Mouse (Mus musculus) liver, embryonic 12.5 days (tissue): ENCODE data around the gene Rpl22. TPM values are rescaled to one million over a fixed set of nuclear protein-coding genes. Genes with fewer than 3 reads are reported as not detected.
A peak's percentile ranks its signal among the peaks of the same experiment; 100 is the strongest.

Source experiments
- ATAC-seq: fragments of 200-750 bp; cut with Nextera tagmentation; 2 replicates; pipeline ENCODE4 v1.8.0; 2017; ENCODE audit warnings: moderate number of reproducible peaks, mild to moderate bottlenecking, moderate library complexity
- H3K27ac ChIP-seq: fragments of 300-500 bp; sonication (generic); 2 replicates; pipeline ENCODE4 v1.5.1; 2016; ENCODE audit warnings: mild to moderate bottlenecking
- H3K27me3 ChIP-seq: fragments of 300-500 bp; sonication (generic); replicated peaks from 2 replicates; pipeline ENCODE4 v1.6.1; 2016; ENCODE audit warnings: mild to moderate bottlenecking, moderate library complexity
- H3K36me3 ChIP-seq: fragments of 300-500 bp; sonication (generic); 2 replicates; pipeline ENCODE4 v1.6.1; 2016; ENCODE audit warnings: mild to moderate bottlenecking, moderate library complexity
- H3K4me1 ChIP-seq: fragments of 300-500 bp; sonication (generic); 2 replicates; pipeline ENCODE4 v1.6.1; 2016
- H3K4me2 ChIP-seq: fragments of 300-500 bp; sonication (generic); 2 replicates; pipeline ENCODE4 v1.6.1; 2016; ENCODE audit warnings: mild to moderate bottlenecking, moderate library complexity
- H3K4me3 ChIP-seq: fragments of 300-500 bp; sonication (generic); 2 replicates; pipeline ENCODE4 v1.5.1; 2016; ENCODE audit warnings: mild to moderate bottlenecking, moderate library complexity
- H3K9ac ChIP-seq: fragments of 300-500 bp; sonication (generic); 2 replicates; pipeline ENCODE4 v1.6.1; 2016; ENCODE audit warnings: mild to moderate bottlenecking, moderate library complexity
- H3K9me3 ChIP-seq: fragments of 300-500 bp; sonication (generic); replicated peaks from 2 replicates; pipeline ENCODE4 v1.6.1; 2016; ENCODE audit warnings: mild to moderate bottlenecking, moderate library complexity
- WGBS: fragments of 180-500 bp; shearing (Covaris S2); methylation state at CpG from one replicate; pipeline ENCODE4 v1.1.7; 2016; ENCODE audit not compliant: insufficient replicate concordance; 5-methylcytosine and 5-hydroxymethylcytosine counted together
- polyA plus RNA-seq: library from polyadenylated mRNA; unstranded; fragments of >200 nt; fragmentation: Nextera tagmentation; extraction: Ambion mirVana; gene quantifications from 2 replicates; pipeline ENCODE4 v1.2.1, GENCODE M21; 2016

Gene Rpl22
- polyA plus RNA-seq, 1 experiment from 2014 or later, result 385 TPM

GRCm38 (mm10) chr4:152298836-152299235, 26.7 kb upstream of the Rpl22 start:
- WGBS, result 77% methylated on average over 14 of the region's 14 CpGs

GRCm38 (mm10) chr4:152300375-152300774, 25.2 kb upstream of the Rpl22 start:
- no peak for ATAC-seq
- H3K4me1 ChIP-seq, result peaks cover 26% of the 10 kb centered on the region
- H3K4me3 ChIP-seq, result no peak overlapping the region
- no peaks in the 10 kb centered on the region for H3K9me3 ChIP-seq
- H3K27me3 ChIP-seq, result no peaks in the 10 kb centered on the region
- no peak overlapping the region for H3K9ac ChIP-seq
- H3K27ac ChIP-seq, result no peak overlapping the region
- WGBS, result 79% methylated on average over 8 of the region's 8 CpGs
- peaks cover 63% of the 10 kb centered on the region for H3K36me3 ChIP-seq
- no peak overlapping the region for H3K4me2 ChIP-seq

More at GRCm38 (mm10) chr4:152298836-152299235, 26.7 kb upstream of the Rpl22 start:
- Histone ChIP-seq H3K27me3 (peaks cover 4% of the 10 kb centered on the region), H3K36me3 (peaks cover 47% of the 10 kb centered on the region), H3K9me3 (no peaks in the 10 kb centered on the region), H3K4me1 (peaks cover 31% of the 10 kb centered on the region), H3K4me2 (peak overlapping the region; percentile 91), H3K27ac (no peak overlapping the region), H3K9ac (peak overlapping the region; percentile 96), H3K4me3 (no peak overlapping the region)
- no peak for ATAC-seq

- H3K9ac ChIP-seq, result no peak overlapping the region
- no peak overlapping the region for H3K4me3 ChIP-seq
- no peak overlapping the region for H3K4me2 ChIP-seq
- peaks cover 67% of the 10 kb centered on the region for H3K36me3 ChIP-seq
- no peak for ATAC-seq
- no peaks in the 10 kb centered on the region for H3K9me3 ChIP-seq
- no peak overlapping the region for H3K27ac ChIP-seq
- peaks cover 15% of the 10 kb centered on the region for H3K4me1 ChIP-seq
- no peaks in the 10 kb centered on the region for H3K27me3 ChIP-seq
- WGBS, result 80% methylated on average over 11 of the region's 11 CpGs
Measured at GRCm38 (mm10) chr4:152302012-152302411, 23.5 kb upstream of the Rpl22 start.

- no peak for ATAC-seq
- no peaks in the 10 kb centered on the region for H3K9me3 ChIP-seq
- no peaks in the 10 kb centered on the region for H3K27me3 ChIP-seq
- H3K4me1 ChIP-seq, result peaks cover 9% of the 10 kb centered on the region
- H3K4me3 ChIP-seq, result no peak overlapping the region
- H3K9ac ChIP-seq, result no peak overlapping the region
- H3K4me2 ChIP-seq, result no peak overlapping the region
- no peak overlapping the region for H3K27ac ChIP-seq
- peaks cover 67% of the 10 kb centered on the region for H3K36me3 ChIP-seq
- 89% methylated on average over 10 of the region's 10 CpGs for WGBS
Measured at GRCm38 (mm10) chr4:152303172-152303571, 22.4 kb upstream of the Rpl22 start.

- Histone ChIP-seq H3K9me3 (no peaks in the 10 kb centered on the region), H3K9ac (no peak overlapping the region), H3K4me3 (no peak overlapping the region), H3K27me3 (peaks cover 10% of the 10 kb centered on the region), H3K4me2 (no peak overlapping the region), H3K4me1 (no peaks in the 10 kb centered on the region), H3K36me3 (peaks cover 69% of the 10 kb centered on the region), H3K27ac (no peak overlapping the region)
- WGBS, result 84% methylated on average over 6 of the region's 6 CpGs
- no peak for ATAC-seq
Measured at GRCm38 (mm10) chr4:152304685-152305084, 20.9 kb upstream of the Rpl22 start.

GRCm38 (mm10) chr4:152305991-152306390, 19.6 kb upstream of the Rpl22 start:
- peaks cover 56% of the 10 kb centered on the region for H3K36me3 ChIP-seq
- no peak for ATAC-seq
- no peak overlapping the region for H3K4me2 ChIP-seq
- H3K4me1 ChIP-seq, result no peaks in the 10 kb centered on the region
- 81% methylated on average over 6 of the region's 6 CpGs for WGBS
- H3K27ac ChIP-seq, result no peak overlapping the region
- H3K4me3 ChIP-seq, result no peak overlapping the region
- no peak overlapping the region for H3K9ac ChIP-seq
- peaks cover 23% of the 10 kb centered on the region for H3K27me3 ChIP-seq
- H3K9me3 ChIP-seq, result no peaks in the 10 kb centered on the region

- H3K27me3 ChIP-seq, result peaks cover 38% of the 10 kb centered on the region
- H3K9me3 ChIP-seq, result no peaks in the 10 kb centered on the region
- no peak overlapping the region for H3K4me2 ChIP-seq
- no peak overlapping the region for H3K4me3 ChIP-seq
- H3K36me3 ChIP-seq, result peaks cover 40% of the 10 kb centered on the region
- no peak for ATAC-seq
- H3K27ac ChIP-seq, result no peak overlapping the region
- 81% methylated on average over 9 of the region's 9 CpGs for WGBS
- H3K9ac ChIP-seq, result no peak overlapping the region
- peaks cover 8% of the 10 kb centered on the region for H3K4me1 ChIP-seq
Measured at GRCm38 (mm10) chr4:152307542-152307941, 18.0 kb upstream of the Rpl22 start.

GRCm38 (mm10) chr4:152312186-152312585, 13.4 kb upstream of the Rpl22 start:
- peak overlapping the region; percentile 37 for H3K4me3 ChIP-seq
- H3K9me3 ChIP-seq, result no peaks in the 10 kb centered on the region
- H3K36me3 ChIP-seq, result peaks cover 7% of the 10 kb centered on the region
- peaks cover 85% of the 10 kb centered on the region for H3K27me3 ChIP-seq
- peak overlapping the region; percentile 61 for H3K4me2 ChIP-seq
- no peak overlapping the region for H3K27ac ChIP-seq
- H3K9ac ChIP-seq, result no peak overlapping the region
- peaks cover 25% of the 10 kb centered on the region for H3K4me1 ChIP-seq
- peak; percentile 8; the same call in 1 of the 2 replicates for ATAC-seq
- 4% methylated on average over 14 of the region's 14 CpGs for WGBS

- H3K9me3 ChIP-seq, result no peaks in the 10 kb centered on the region
- no peak overlapping the region for H3K27ac ChIP-seq
- peak overlapping the region; percentile 37 for H3K4me3 ChIP-seq
- WGBS, result under 1% methylated on average over 29 of the region's 29 CpGs
- peaks cover 95% of the 10 kb centered on the region for H3K27me3 ChIP-seq
- H3K4me1 ChIP-seq, result peaks cover 28% of the 10 kb centered on the region
- ATAC-seq, result 0 out of 2 replicates have a peak, but pooled peaks have one; percentile 13
- peaks cover 7% of the 10 kb centered on the region for H3K36me3 ChIP-seq
- 0 out of 2 replicates have a peak overlapping the region, but pooled peaks have one; percentile 10 for H3K9ac ChIP-seq
- peak overlapping the region; percentile 61 for H3K4me2 ChIP-seq
Measured at GRCm38 (mm10) chr4:152313211-152313632, 12.3 kb upstream of the Rpl22 start.

- no peak for ATAC-seq
- no peak overlapping the region for H3K27ac ChIP-seq
- no peak overlapping the region for H3K4me3 ChIP-seq
- peak overlapping the region; percentile 61 for H3K4me2 ChIP-seq
- peaks cover 34% of the 10 kb centered on the region for H3K4me1 ChIP-seq
- peaks cover 100% of the 10 kb centered on the region for H3K27me3 ChIP-seq
- no peaks in the 10 kb centered on the region for H3K9me3 ChIP-seq
- no peak overlapping the region for H3K9ac ChIP-seq
- H3K36me3 ChIP-seq, result peaks cover 4% of the 10 kb centered on the region
Measured at GRCm38 (mm10) chr4:152313934-152314333, 11.6 kb upstream of the Rpl22 start.

GRCm38 (mm10) chr4:152315498-152316213, 9.9 kb upstream of the Rpl22 start:
- peaks cover 36% of the 10 kb centered on the region for H3K4me1 ChIP-seq

GRCm38 (mm10) chr4:152317631-152318033, 7.9 kb upstream of the Rpl22 start:
- Histone ChIP-seq H3K9me3 (no peaks in the 10 kb centered on the region), H3K27me3 (peaks cover 65% of the 10 kb centered on the region), H3K9ac (no peak overlapping the region), H3K36me3 (no peaks in the 10 kb centered on the region), H3K4me2 (no peak overlapping the region), H3K4me1 (peaks cover 27% of the 10 kb centered on the region), H3K27ac (no peak overlapping the region), H3K4me3 (no peak overlapping the region)
- ATAC-seq, result no peak
- 77% methylated on average over 6 of the region's 6 CpGs for WGBS

More at GRCm38 (mm10) chr4:152315498-152316213, 9.9 kb upstream of the Rpl22 start:
- Histone ChIP-seq H3K4me3 (peak overlapping the region; percentile 12), H3K27me3 (peaks cover 85% of the 10 kb centered on the region), H3K36me3 (no peaks in the 10 kb centered on the region), H3K9me3 (no peaks in the 10 kb centered on the region), H3K9ac (no peak overlapping the region), H3K4me2 (peak overlapping the region; percentile 48), H3K27ac (no peak overlapping the region)
- 2% methylated on average over 43 of the region's 43 CpGs for WGBS
- ATAC-seq, result no peak
